Mouse (Mus musculus) G1E (cell line): ENCODE results near the gene N4bp2l2.

ENCODE experiments used
- CTCF ChIP-seq: IDR thresholded peaks from 2 replicates; pipeline ENCODE4 v1.5.1; 2012; ENCODE audit warnings: low read depth, low read length, inconsistent platforms, mixed read lengths
- GATA1 ChIP-seq: IDR thresholded peaks from 2 replicates; pipeline ENCODE4 v1.6.1; 2012; ENCODE audit warnings: borderline replicate concordance, low read length, inconsistent platforms, mixed read lengths
- GATA2 ChIP-seq: IDR thresholded peaks from 2 replicates; pipeline ENCODE4 v1.6.1; 2012; ENCODE audit warnings: low read depth, low read length, inconsistent platforms, borderline replicate concordance
- POLR2AphosphoS5 ChIP-seq: IDR thresholded peaks from 2 replicates; pipeline ENCODE4 v1.6.1; 2012; ENCODE audit warnings: low read depth, low read length, inconsistent platforms; ENCODE audit not compliant: insufficient replicate concordance
- TAL1 ChIP-seq: conservative IDR thresholded peaks from 2 replicates; pipeline ENCODE4 v1.6.1; 2012; ENCODE audit warnings: low read depth, low read length, inconsistent platforms, mixed read lengths

- TF ChIP-seq CTCF (no peak), TAL1 (no peak), GATA2 (no peak), GATA1 (no peak), POLR2AphosphoS5 (no peak)
These were observed 49.8 kb downstream of the N4bp2l2 start for GRCm38 (mm10) chr5:150616216-150616615.
